In the genomic region with DNA sequence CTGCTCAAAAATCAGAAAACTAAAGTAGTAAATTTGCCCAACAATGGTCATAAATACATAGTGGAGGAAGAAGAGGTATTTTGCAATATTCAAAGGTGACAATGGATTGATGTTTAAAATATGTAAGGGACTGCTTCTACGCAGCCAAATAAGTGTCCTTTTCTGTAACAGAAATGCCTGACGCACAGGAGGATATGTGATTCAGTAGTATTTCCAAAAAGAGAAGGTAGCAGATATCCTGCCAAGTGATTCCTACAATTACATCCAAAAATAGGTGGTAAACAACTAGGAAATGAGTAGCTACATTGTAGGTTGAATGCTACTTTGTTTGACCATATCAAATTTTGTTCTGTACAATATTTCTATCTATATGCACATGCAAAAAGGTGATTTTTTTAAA, we compare ENCODE assay signal across 22 mouse cellular contexts.
"Had no signal": no experiment of that assay in that cellular context is flagged by ENCODE, and none has a peak within 500 bp of the region (broad histone marks: within the 10 kb centered on the region; RNA-seq: fewer than 3 reads in every experiment).

No protein-coding gene starts in this region.

- ATAC-seq: hindbrain, embryonic 16.5 days; hindbrain, postnatal 0 days; inflammation-experienced regulatory T-cells, adult 6 months; intestine, embryonic 15.5 days; intestine, embryonic 16.5 days; intestine, postnatal 0 days had no signal

- DNase-seq: heart, postnatal 10 days; heart, postnatal 14 days; heart, postnatal 36 days; heart, postnatal 4 days; kidney, adult 11 months; kidney, adult 18-20 months; kidney, adult 2 months; kidney, adult 8-10 months; kidney, adult 9 months; kidney, postnatal 10 days; kidney, postnatal 14 days; kidney, postnatal 25 days; kidney, postnatal 36 days; kidney, postnatal 4 days; layer of hippocampus, adult 9-11 months; layer of hippocampus, postnatal 36 days had no signal
